In genomic region chr17:47008506-47008905, GRCm38 (mm10) we compare ENCODE assay signal across 9 mouse cellular contexts. TPM values are rescaled to one million over a fixed set of nuclear protein-coding genes. Genes with fewer than 3 reads are reported as not detected.
DNase-seq lines count a peak whose midpoint lies in the region; ATAC-seq and TF ChIP-seq lines count a peak whose summit lies in the region.
"Had no signal": no experiment of that assay in that cellular context is flagged by ENCODE, and none has a peak within 500 bp of the region (broad histone marks: within the 10 kb centered on the region; RNA-seq: fewer than 3 reads in every experiment).

No protein-coding gene starts in this region.

- peak; percentile 51 for DNase-seq in CD4-positive, CD25-positive, alpha-beta regulatory T cell, adult 2 months (ENCODE audit: low read depth, low spot score)
- DNase-seq in thymus, postnatal 0 days (ENCODE audit: low spot score), result peak; percentile 11
- no peak for DNase-seq in thymus, postnatal 10 days (ENCODE audit: low spot score in 2 of 2)
- DNase-seq in liver, embryonic 14.5 days (ENCODE audit: low read depth in 3 of 3, low spot score in 3 of 3), result no peak
- no peak for DNase-seq in kidney, postnatal 25 days
- no peak for DNase-seq in adrenal gland, postnatal 10 days
- DNase-seq: adrenal gland, postnatal 25 days had no signal

- H3K9me3 ChIP-seq in liver, embryonic 14.5 days (ENCODE audit: control insufficient read depth, low read length), result no peaks in the 10 kb centered on the region

- TF ChIP-seq EP300 in liver, embryonic 14.5 days (IDR thresholded peaks at IDR 0.05; ENCODE audit: low read depth), result no peak

- peaks cover 2 to 12% of the 10 kb centered on the region in 2 experiments; a peak in 3 of 4 replicates for H3K4me1 ChIP-seq in liver, embryonic 14.5 days (replicated peaks; ENCODE audit: control insufficient read depth in 2 of 2, insufficient read depth in 2 of 2, low read length in 1 of 2)

- 53% methylated on average over 8 of the region's 8 CpGs for WGBS in liver, embryonic 14.5 days (ENCODE audit: insufficient replicate concordance)

- no peaks in the 10 kb centered on the region for H3K27me3 ChIP-seq in liver, embryonic 14.5 days (ENCODE audit: control insufficient read depth, insufficient read depth, low read length)

- H3K9ac ChIP-seq in liver, embryonic 14.5 days (replicated peaks), result peak overlapping the region; percentile 97

- peak overlapping the region; percentile 82 for H3K4me2 ChIP-seq in liver, embryonic 14.5 days (ENCODE audit: low read depth)

- H3K36me3 ChIP-seq in liver, embryonic 14.5 days (replicated peaks; ENCODE audit: control insufficient read depth, insufficient read depth, low read depth), result peaks cover 3% of the 10 kb centered on the region

- TF ChIP-seq CTCF in liver, embryonic 14.5 days (IDR thresholded peaks at IDR 0.05; ENCODE audit: low read depth), result no peak

- H3K4me3 ChIP-seq in liver, embryonic 14.5 days (ENCODE audit: insufficient read depth in 1 of 2, low read depth in 2 of 2, low read length in 2 of 2), result peak overlapping the region; percentile 18 to 88; a peak in 2 of 4 replicates

- H3K27ac ChIP-seq in liver, embryonic 14.5 days, result no peak overlapping the region

- ATAC-seq in CD4-positive, CD25-positive, alpha-beta regulatory T cell, adult 4 months, result no peak
- no peak for ATAC-seq in liver, embryonic 14.5 days (ENCODE audit: insufficient read depth)
- ATAC-seq in granulocyte monocyte progenitor cell, adult 5-6 weeks (replicated peaks; ENCODE audit: poor library complexity, severe bottlenecking), result no peak

RNA-seq across cellular contexts. Expression of gene Ubr2, which starts 1.9 kb away (rescaled TPM):
- 10 to 100 TPM; 13.7 to 20.3 TPM for polyA plus RNA-seq in CD4-positive, CD25-positive, alpha-beta regulatory T cell, adult 4 months (2017; shearing (Covaris generic))
- 12.0 and 14.6 TPM in 2 replicates for polyA plus RNA-seq in thymus, postnatal 0 days (2015; fragmentation: Nextera tagmentation; extraction: Ambion mirVana)
- polyA plus RNA-seq in liver, embryonic 14.5 days (2012; rRNA removed), result 7.2 and 9.7 TPM in 2 replicates
- polyA plus RNA-seq in liver, embryonic 14.5 days (2014; fragmentation: Nextera tagmentation; extraction: Ambion mirVana), result 7.3 and 9.5 TPM in 2 replicates
- total RNA-seq in granulocyte monocyte progenitor cell, adult 5-6 weeks (2014; fragmentation: Nextera tagmentation), result 40.9 and 45.3 TPM in 2 replicates
- total RNA-seq in granulocyte monocyte progenitor cell, adult 5-6 weeks (2017), result 20.3 and 25.3 TPM in 2 replicates
- total RNA-seq in adrenal gland, postnatal 10 days (2021), result 10 to 100 TPM; 55.9 to 63.7 TPM

Comparison
In these comparisons a context has a peak if more than half of its experiments do, and no peak if none do; other contexts are left out.
1. DNase-seq: peak in CD4-positive, CD25-positive, alpha-beta regulatory T cell, adult 2 months (single experiment) and thymus, postnatal 0 days (single experiment); none in thymus, postnatal 10 days (0 of 2), liver, embryonic 14.5 days (0 of 3), kidney, postnatal 25 days (0 of 2) and adrenal gland, postnatal 10 days (single experiment).